Mouse (Mus musculus) cerebellum, adult 2 months (tissue): ENCODE results near the gene Chst7.

Source experiments
- CTCF ChIP-seq: fragments of 200-500 bp; IDR thresholded peaks from 2 replicates; pipeline ENCODE4 v1.5.1; 2011; ENCODE audit warnings: low read depth, mild to moderate bottlenecking, control low read depth, low read length, moderate library complexity, borderline replicate concordance; ENCODE audit not compliant: insufficient read depth
- POLR2A ChIP-seq: fragments of 200-500 bp; IDR thresholded peaks from 2 replicates; pipeline ENCODE4 v1.6.1; 2011; ENCODE audit warnings: low read length, control low read depth, borderline replicate concordance; ENCODE audit not compliant: insufficient read depth

DNA sequence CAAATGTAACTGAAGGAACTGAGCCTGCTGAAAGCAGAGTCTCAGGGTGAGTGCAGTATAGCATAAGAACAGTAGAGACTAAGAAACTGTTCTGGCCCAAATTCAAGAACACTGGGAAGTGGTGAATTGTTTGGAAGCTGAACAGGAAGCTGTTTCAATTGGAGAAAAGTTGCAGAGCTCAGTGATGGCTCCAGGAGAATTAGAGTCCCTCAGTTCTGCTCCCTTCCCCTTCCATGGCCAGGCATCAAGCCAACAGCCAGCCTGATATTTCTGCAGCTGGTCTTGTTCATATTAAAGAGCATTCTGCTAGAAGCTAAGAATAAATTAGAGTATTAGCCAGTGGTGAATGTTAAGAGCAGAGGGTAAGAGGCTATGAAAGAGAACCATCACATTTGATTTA lies 7.3 kb downstream of the Chst7 start:
- TF ChIP-seq POLR2A (no peak), CTCF (no peak)
